Mouse (Mus musculus): ENCODE measurements around the gene Olfr1284. TPM values are rescaled to one million over a fixed set of nuclear protein-coding genes. Genes with fewer than 3 reads are reported as not detected.

The Olfr1284 gene
- polyA plus RNA-seq (2012; rRNA removed): not detected in 2 replicates

GRCm38 (mm10) chr2:111375222-111375621 lies at the start of gene Olfr1284:
Gene Olfr1284 (plus strand): TSS chr2:111375522.

GRCm38 (mm10) chr2:111326220-111326619 lies 49.1 kb upstream of the Olfr1284 start, which contains the start of gene Olfr1281:
Gene Olfr1281 (plus strand): TSS chr2:111326520.

GRCm38 (mm10) chr2:111335976-111336375 lies 39.3 kb upstream of the Olfr1284 start, which contains the start of gene Olfr1282:
Gene Olfr1282 (minus strand): TSS chr2:111336076.

GRCm38 (mm10) chr2:111366490-111366889 lies 8.8 kb upstream of the Olfr1284 start, which contains the start of gene Olfr1283:
Gene Olfr1283 (plus strand): TSS chr2:111366790.

GRCm38 (mm10) chr2:111422931-111423330 lies 47.6 kb downstream of the Olfr1284 start, which contains the start of gene Olfr1286:
Gene Olfr1286 (minus strand): TSS chr2:111423115.

Other genes starting within 250 kb of the Olfr1284 start
- gene Gm15130, start 222.6 kb upstream of the Olfr1284 start, polyA plus RNA-seq (2012; rRNA removed): not detected in 2 replicates
- gene 4930430A15Rik, start 145.9 kb upstream of the Olfr1284 start, polyA plus RNA-seq (2012; rRNA removed): not detected in 2 replicates
- not detected in 2 replicates for gene Olfr1275, start 140.2 kb upstream of the Olfr1284 start, polyA plus RNA-seq (2012; rRNA removed)
- not detected in 2 replicates for gene Olfr1276, start 121.0 kb upstream of the Olfr1284 start, polyA plus RNA-seq (2012; rRNA removed)
- gene Olfr1277, start 101.4 kb upstream of the Olfr1284 start, polyA plus RNA-seq (2012; rRNA removed): not detected in 2 replicates
- not detected in 2 replicates for gene Olfr1278, start 85.4 kb upstream of the Olfr1284 start, polyA plus RNA-seq (2012; rRNA removed)
- gene Olfr1279, start 74.9 kb upstream of the Olfr1284 start, polyA plus RNA-seq (2012; rRNA removed): not detected in 2 replicates
- gene Olfr1280, start 61.5 kb upstream of the Olfr1284 start, polyA plus RNA-seq (2012; rRNA removed): not detected in 2 replicates
- not detected in 2 replicates for gene Olfr1281, start 49.0 kb upstream of the Olfr1284 start, polyA plus RNA-seq (2012; rRNA removed)
- not detected in 2 replicates for gene Olfr1282, start 39.4 kb upstream of the Olfr1284 start, polyA plus RNA-seq (2012; rRNA removed)
- not detected in 2 replicates for gene Olfr1283, start 8.7 kb upstream of the Olfr1284 start, polyA plus RNA-seq (2012; rRNA removed)
- gene Olfr1286, start 47.6 kb downstream of the Olfr1284 start, polyA plus RNA-seq (2012; rRNA removed): not detected in 2 replicates
- gene Olfr1287, start 73.6 kb downstream of the Olfr1284 start, polyA plus RNA-seq (2012; rRNA removed): not detected in 2 replicates
- gene Olfr1288, start 98.6 kb downstream of the Olfr1284 start, polyA plus RNA-seq (2012; rRNA removed): not detected in 2 replicates
- gene Olfr1289, start 105.3 kb downstream of the Olfr1284 start, polyA plus RNA-seq (2012; rRNA removed): not detected in 2 replicates
- gene Olfr1290, start 118.3 kb downstream of the Olfr1284 start, polyA plus RNA-seq (2012; rRNA removed): not detected in 2 replicates
- gene Olfr1291-ps1, start 121.7 kb downstream of the Olfr1284 start, polyA plus RNA-seq (2012; rRNA removed): not detected in 2 replicates
- gene Olfr1293-ps, start 149.7 kb downstream of the Olfr1284 start, polyA plus RNA-seq (2012; rRNA removed): not detected in 2 replicates
- not detected in 2 replicates for gene Olfr1294, start 164.8 kb downstream of the Olfr1284 start, polyA plus RNA-seq (2012; rRNA removed)
- gene Olfr1295, start 194.2 kb downstream of the Olfr1284 start, polyA plus RNA-seq (2012; rRNA removed): not detected in 2 replicates